Mouse (Mus musculus) heart, adult 9 months (tissue): ENCODE measurements around the gene Aicda.
"Not testable (repeated sequence)": the region's sequence is repeated elsewhere in the genome, so short reads cannot be mapped to it uniquely, and the experiment has no call there.

Experiments used
- DNase-seq, 2 experiments: peaks; one replicate each; pipeline ENCODE4 v3.0.0; 2022; ENCODE audit warnings: low spot score in 2 of 2

The Aicda gene

DNA sequence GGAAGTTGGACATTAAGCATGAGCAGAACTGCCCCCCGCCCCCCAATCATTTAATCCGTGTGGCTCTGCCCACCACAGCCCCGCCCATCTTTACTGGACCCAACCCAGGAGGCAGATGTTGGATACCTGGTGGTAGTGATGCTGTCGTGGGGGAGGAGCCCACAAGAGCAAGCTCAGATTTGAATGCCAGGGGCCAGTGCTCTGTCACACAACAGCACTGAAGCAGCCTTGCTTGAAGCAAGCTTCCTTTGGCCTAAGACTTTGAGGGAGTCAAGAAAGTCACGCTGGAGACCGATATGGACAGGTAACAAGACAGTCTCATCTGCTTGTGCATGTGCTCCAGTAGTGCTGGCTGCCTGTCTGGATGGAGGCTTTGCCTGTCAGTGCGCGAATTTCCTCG lies at the start of gene Aicda:
Gene Aicda (plus strand): TSS at position 196 of the 400 bp plus-strand sequence.
- no peak for DNase-seq

DNA sequence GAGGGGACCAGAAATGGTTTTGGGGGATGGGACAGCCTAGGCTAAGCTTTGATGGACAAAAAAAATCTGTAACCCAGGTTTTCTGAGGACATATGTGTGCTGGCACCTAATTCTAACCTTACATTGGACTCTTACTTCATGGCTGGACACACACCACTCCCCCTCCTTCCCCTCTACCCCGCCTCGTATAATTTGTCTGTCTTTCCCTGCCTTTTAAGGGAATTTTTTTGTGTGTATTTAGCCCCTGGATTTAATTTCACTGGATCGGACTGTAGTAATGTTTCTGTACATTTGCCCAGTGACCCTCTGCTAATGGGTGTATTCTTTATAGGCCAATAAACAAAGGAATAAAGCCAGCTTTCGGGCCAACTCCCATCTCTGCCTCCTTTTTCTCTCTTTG lies 48.6 kb upstream of the Aicda start:
- no peak for DNase-seq

DNA sequence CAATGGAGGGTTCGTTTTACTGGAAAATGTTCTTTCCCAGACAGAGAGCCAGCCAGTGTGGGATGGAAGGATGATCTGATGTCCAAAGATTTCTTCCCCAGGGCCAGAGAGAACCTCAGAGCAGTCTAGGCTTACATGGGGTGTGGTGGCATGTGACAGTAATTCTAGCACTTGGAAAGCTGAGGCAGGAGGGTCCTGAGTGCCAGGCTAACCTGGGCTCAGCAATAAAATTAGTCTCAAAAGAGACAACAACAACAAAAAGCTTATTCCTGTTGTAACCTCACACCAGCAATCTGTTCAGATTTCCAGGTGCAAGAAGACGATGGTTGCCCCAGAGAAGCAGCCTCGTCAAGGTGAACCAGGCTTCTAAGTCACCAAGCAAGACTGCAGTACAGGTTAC lies 48.1 kb upstream of the Aicda start, which contains the start of gene Mfap5:
Gene Mfap5 (plus strand): TSS at position 301 of the 400 bp plus-strand sequence.
- no peak for DNase-seq

DNA sequence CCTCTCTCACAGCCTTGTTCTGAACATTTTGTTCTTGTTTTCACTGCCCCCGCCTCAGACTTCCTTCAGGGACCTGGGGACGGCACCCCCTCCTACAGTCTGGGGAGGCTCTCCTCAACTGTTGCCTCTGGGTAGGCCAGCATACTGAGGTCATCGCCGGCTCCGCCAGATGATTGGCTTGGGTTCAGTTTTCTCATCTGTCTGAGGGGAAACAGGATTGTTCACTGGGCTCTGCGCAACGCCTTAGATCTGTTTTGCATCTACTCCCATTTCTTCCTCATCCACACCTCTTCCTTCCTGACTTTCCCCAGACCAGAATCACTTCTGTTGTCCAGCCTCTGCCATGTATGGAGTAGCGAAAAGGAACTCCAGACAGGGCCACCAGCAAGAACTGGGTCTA lies 45.1 kb upstream of the Aicda start:
- peak; percentile 85 to 86 for DNase-seq

DNA sequence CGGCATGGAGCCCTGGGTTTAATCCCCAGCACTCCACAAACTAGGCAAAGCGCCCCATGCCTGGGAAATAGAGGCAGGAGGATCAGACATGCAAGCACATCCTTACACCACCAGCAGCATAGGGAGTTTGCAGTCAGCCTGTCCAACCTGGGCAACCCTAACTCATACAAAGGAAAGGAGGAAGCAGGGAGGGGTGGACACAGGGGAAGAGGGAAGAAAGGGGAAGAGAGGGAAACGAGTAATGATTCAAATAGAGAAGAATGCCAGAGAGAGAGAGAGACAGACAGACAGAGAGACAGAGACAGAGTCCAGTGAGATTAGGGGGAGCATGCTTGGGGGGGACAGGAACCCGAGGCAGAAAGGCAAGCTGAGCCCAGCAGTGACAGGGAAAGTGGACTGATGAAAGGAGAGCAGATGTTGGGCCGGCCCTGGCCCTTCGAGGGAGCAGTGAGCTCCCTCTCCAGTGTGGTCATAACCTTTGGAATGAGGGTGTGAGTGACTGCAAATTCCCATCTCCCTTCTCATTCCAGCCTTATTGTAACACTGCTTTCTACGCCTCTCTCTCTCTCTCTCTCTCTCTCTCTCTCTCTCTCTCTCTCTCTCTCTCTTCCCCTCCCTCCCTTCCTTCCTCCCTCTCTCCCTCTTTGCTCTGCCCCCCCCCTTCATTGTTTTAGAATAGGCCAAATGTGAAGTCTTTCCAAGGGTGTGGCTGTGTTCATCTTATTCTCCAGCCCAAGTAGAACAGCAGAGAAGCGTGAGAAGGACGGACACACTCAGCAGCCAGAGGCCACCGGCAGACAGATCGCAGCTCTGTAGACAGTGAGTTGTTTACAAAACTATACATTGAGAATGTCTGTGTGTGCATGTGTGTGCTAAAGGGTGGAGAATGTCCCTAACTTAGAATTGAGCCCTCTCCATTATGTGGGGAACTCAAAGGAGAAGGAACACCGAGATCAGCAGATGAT lies 40.4 kb upstream of the Aicda start:
- DNase-seq, result peak in 1 of 2 experiments; percentile 18

DNA sequence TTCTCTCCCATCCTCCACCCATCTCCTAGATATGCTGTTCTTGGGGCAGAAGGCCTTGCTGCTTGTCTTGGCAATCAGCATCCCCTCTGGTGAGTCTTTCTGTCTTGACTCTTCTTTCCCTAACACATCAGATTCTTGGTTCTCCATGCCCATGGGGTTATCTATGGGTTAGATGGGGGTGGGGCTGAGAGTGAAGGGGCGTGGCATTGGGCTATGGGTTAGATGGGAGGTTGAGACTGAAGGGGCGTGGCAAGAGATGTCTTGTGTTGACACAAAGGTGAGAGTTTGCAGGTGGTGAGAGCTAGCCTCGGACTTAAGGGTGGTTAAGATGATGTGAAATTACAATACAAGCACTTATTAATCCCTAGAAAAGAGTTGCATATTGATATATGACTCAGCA lies 39.3 kb upstream of the Aicda start:
- DNase-seq, result no peak

DNA sequence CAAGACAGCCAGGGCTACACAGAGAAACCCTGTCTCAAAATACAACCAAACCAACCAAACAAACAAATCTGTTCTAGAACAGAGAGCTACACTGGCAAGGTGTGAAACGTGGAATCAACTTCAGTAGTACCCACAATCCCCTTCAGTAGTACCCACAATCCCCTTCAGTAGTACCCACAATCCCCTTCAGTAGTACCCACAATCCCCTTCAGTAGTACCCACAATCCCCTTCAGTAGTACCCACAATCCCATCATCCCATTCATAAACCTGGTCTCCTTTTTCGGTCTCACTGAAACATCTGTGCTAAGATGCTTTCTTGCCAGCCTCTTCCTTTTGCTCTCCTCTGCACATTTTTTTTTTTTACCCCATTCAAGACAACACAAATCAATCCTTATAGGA lies 37.8 kb upstream of the Aicda start:
- not testable (repeated sequence) for DNase-seq

DNA sequence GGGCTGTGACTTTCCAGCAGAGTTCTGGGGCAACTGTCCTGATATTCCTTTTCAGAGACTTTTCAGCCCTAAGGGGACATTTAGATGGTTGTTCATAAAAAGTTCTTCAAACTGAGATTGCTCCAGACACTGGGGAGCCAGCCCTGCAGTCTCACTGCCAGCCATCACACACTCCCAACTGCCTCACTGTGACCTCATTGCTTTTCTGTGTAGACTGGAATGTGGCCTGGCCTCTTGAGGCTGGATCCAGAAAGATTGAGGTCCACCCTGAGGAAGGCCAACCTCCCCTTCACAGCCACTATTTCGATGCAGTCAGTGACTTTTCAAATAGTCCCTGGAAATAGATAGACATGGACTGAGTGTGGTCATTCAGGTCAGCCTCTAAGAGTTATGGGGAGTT lies 35.9 kb upstream of the Aicda start:
- DNase-seq, result peak; percentile 53 to 55

DNA sequence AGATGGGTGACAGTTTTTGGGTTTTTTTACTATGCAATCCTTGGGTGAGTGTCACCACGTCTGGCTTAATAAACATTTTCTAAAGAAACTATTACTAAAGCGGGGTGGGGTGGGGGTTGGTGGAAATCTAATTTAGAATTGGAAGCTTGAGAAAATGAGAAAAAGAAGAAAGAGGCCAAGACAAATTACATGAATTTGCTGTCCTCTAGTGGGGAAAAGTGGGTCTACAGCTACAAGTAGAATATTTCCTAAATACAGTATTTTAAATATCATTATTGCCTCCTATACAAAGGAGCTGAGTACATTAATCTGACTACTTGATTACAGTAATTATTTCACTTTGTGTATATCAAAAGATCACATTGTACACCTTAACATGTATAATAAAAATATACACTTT lies 34.2 kb upstream of the Aicda start:
- peak in 1 of 2 experiments; percentile 27 for DNase-seq

DNA sequence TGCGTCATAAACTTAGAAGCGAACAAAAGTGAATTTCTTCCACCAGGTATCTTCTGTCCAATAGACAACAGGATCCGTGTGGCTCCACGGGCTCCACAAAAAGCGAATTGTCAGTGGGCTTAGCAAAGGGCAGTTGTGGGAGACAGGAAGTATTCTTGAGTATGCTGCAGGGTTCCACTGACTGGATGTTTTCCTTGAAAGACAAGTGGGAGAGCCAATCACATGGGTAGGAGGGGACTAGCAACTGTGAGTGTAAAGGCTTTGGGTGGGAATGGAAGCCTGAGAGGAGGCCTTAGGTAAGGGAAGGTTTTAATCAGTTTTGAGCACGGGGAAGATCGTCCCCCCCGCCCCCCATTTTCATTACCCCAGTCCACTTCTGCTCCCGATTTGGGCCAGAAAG lies 31.0 kb upstream of the Aicda start:
- no peak for DNase-seq

DNA sequence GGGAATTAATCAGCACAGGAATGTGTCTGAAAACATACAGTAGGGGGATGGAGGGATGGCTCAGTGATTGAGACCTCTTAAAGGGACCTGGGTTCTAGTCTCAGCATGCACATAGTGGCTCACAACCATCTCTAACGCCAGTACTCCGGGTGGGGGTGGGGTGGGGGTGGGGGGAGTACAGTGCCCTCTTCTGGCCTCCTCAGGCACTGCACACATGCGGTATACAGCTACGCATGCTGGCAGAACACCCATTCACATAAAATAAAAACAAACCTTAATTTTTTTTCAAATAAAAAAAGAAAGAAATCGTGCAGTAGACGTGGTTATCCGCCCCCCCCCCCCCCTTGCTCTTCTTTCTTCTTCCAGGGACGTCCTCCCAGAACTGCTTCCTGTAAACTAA lies 30.3 kb upstream of the Aicda start:
- no peak for DNase-seq

DNA sequence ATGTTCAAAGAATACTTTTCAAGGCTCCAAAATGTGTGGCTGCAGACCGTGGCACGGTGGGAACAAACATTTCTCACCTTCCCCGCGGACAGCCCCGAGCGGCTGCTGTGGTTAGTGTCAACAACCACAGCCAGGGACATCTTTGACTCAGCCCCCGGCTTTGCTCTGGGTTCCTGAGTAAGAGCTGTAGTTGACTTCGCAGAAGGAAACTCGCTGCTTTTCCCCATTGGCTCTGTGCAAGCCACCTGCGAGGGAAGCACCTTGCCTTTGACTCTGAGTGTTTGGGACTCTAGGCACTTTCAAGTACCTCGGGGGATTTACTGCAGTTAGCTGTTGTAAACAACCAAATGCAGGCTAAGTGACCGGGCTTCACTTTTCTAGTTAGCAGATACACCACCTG lies 26.0 kb upstream of the Aicda start:
- no peak for DNase-seq

DNA sequence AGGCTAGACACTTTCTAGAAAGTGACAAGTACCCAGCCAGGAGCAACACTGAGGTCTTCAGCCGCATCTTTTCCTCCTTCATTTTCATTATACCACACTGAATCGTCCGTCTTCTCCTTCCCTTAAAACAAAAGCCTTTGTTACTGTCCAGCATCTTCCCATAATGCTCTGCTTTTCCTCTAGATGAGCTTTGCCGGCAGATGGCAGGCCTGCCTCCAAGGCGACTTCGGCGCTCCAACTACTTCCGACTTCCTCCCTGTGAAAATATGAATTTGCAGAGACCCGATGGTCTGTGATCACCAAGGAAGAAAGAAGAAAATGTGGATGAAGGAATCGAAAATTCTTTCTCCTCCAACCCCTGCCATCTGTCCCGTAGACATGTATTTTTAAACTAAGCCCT lies 25.5 kb upstream of the Aicda start:
- DNase-seq, result no peak

DNA sequence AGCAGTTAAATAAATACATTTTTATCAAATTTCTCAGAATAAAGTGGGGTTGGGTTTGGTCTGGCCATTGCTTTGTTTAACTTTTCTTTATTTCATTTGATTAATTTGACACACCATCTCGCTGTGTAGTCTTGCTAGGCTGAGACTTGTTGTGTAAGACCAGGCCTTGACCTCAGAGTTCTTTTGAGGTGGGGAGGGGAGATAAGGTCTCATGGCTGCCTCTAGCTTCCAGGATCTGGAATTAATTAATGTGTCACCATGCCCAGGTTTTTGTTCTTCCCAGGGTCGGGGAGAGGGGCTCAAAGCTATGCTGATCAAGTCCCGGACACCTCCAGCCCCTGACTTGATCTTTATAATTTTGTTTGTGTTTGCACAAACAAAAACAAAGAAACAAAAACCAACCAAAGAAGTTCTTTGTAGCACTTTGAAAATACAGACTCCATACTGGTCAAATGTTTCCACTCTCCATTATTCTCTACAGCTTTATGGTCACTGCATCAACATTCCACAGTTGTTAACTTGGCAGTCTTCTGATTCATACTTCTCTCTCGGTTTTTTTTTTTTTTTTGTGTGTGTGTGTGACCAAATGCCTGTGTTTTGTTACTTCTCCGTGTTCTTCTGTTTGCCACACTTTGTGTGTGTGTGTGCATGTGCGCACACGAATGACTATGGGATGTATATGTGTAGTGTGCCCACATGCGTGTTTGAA lies 22.0 kb upstream of the Aicda start:
- no peak for DNase-seq

DNA sequence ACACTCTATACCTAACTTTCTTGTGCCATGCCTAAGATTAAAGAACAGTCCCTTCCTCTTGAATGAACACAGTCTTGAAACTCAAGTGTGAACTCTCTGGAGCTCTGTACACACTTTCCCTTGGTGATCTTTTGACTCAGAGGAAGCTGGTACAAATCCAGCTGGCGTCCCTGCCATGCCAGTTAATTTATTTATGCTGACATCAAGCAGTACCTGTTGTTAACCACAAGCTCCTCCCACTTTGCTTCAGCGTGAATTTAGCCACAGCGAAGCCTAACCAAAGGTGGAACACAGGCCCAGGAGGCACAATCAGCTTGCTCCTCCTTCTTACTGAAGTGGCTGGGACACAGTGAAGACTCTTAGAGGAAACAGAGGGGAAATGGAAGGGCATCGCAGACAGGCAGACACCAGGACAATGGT lies 20.7 kb upstream of the Aicda start:
- no peak for DNase-seq

DNA sequence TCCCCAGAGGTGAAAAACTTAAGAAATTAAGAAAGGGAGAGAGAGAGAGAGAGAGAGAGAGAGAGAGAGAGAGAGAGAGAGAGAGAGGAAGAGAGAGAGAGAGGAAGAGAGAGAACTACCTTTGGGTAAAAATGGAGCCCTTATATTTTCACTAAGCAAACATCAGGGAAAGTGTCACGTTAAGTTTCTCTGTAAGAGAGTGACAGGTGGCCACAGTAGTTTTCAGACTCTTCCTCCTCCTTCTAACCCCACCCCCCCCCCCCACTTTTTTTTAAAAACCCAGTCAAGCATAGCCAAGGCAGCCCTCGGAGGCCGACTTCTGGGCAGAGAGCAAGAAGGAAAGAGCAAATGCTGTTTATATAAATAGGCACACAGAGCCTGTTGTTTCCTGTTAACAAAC lies 19.6 kb upstream of the Aicda start:
- no peak for DNase-seq

DNA sequence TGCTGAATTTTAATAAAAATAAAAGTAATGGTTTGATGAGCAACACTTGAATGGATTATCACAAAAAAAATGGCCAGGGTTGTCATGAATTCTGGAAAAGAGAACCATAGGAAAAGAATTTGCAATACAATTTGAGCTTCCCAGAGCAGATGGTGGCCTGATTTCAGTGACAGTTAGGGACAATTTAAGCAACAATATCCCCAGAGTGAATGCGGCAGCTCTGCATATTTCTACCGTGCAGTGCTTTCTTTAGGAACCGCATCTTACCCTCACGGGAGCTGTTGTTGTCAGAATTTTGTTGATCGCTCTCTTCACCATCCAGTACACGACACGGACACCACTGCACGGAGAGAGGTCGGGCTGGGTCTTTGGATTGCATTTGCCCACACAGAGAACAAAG lies 14.0 kb upstream of the Aicda start:
- DNase-seq, result no peak

DNA sequence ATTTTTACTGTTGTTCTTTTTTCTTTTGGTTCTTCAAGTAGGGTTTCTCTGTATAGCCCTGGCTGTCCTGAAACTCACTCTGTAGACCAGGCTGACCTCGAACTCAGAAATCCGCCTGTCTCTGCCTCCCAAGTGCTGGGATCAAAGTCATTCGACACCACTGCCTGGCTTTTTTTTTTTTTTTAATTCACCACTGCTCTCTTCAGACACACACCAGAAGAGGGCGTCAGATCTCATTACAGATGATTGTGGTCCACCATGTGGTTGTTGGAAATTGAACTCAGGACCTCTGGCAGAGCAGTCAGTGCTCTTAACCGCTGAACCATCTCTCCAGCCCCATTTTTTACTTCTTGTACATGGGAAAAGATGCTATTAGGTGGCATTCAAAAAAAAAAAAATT lies 11.1 kb upstream of the Aicda start:
- DNase-seq, result not testable (repeated sequence)

DNA sequence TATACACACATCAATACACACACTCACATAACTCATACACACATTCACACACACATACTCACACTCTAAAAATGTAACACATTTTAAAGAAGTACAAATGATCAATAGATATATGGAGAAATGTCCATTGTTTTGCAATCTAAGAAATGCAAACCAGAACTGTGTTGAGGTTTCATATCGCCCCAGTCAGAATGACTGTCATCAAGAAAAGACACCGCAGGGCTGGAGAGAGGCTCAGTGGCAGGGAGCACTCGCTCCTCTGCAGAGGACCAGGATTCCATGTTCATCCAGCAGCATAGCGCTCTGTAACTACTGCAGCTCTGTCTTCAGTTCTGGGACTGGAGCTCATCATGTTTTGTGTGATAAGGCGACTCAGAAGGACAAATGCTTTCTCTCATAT lies 10.0 kb upstream of the Aicda start:
- no peak for DNase-seq

DNA sequence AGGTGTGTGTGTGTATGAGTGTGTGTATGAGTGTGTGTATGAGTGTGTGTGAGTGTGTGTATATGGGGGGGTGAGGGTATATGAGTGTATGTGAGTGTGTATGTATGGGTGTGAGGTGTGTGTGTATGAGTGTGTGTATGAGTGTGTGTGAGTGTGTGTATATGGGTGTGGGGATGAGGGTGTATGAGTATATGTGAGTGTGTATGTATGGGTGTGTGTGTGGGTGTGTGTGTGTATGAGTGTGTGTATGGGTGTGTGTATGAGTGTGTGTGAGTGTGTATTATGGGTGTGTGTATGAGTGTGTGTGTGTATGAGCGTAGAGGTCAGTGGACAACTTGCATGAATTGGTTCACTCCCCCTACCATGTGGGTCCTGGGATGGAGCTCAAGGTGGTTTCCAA lies 8.9 kb upstream of the Aicda start:
- DNase-seq, result no peak

DNA sequence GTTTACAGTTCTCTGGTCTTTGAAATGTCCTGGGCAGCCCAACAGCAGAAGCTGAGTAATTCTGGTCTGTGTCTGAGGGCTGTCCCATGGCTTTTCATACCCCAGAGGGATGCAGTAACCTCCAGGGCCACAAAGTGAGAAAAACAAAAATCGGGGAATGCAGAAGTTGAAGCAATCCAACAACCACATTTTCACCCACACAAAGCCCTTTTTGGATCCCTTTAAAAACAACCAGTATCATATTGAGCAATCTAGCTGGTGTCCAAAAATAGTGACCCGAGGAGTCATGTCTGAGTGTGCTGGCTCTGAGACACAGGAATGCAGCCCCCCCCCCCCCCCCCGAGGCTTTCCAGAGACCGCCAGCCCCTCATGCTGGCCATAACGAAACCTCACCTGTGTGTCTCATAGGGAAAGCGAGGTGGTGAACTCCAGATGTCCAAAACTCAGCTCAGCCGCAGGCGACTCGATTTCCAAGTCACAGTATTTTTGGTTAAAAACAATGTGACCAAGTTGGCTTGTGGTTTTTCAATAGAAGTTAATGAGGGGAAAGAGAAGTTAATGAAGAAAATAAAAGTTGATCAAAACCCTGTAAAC lies 8.2 kb upstream of the Aicda start:
- peak in 1 of 2 experiments; percentile 23 for DNase-seq

DNA sequence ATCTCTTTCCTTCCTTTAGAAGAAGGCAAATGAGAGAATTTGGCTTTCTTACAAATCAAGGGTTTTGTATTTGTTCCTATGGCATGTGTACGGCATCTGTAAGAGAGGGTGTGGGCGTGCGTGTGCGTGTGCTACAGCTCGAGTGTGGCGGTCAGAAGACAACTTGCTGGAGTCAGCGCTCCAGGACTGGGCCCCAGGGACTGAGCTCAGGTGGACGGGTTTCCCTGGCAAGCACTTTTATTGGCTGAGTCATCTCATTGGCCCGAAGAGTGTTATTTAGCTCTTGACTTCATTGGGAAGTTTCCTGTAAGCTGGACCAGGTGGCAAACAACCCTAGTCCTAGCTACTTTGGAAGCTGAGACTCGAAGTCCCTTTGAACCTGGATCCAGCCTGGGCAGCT lies 7.7 kb upstream of the Aicda start:
- no peak for DNase-seq

DNA sequence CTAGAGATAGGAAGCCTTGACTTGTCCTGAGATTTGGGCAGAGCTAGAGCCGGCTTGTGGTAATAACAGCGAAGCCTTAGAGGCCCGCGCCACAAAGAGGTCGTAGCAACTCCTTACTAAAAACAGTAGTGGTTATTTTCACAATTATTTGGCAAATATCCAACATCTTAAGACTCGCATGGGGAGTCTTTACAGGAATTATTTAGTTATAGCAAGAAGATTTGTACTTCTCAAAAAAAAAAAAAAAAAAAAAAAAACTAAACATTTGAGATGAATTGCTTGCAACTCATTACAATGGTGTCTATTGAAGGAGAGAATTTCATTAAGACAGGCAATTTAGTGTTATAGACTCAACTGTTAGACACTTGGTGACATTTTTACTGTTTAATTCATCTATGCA lies 501 bp downstream of the Aicda start:
- no peak for DNase-seq
